Mouse (Mus musculus): ENCODE results near the gene Ccdc114. TPM values are rescaled to one million over a fixed set of nuclear protein-coding genes. Genes with fewer than 3 reads are reported as not detected.
"Not testable (repeated sequence)": the region's sequence is repeated elsewhere in the genome, so short reads cannot be mapped to it uniquely, and the experiment has no call there.

The Ccdc114 gene
- polyA plus RNA-seq, 1 experiment from 2014 or later, result 10.0 TPM

DNA sequence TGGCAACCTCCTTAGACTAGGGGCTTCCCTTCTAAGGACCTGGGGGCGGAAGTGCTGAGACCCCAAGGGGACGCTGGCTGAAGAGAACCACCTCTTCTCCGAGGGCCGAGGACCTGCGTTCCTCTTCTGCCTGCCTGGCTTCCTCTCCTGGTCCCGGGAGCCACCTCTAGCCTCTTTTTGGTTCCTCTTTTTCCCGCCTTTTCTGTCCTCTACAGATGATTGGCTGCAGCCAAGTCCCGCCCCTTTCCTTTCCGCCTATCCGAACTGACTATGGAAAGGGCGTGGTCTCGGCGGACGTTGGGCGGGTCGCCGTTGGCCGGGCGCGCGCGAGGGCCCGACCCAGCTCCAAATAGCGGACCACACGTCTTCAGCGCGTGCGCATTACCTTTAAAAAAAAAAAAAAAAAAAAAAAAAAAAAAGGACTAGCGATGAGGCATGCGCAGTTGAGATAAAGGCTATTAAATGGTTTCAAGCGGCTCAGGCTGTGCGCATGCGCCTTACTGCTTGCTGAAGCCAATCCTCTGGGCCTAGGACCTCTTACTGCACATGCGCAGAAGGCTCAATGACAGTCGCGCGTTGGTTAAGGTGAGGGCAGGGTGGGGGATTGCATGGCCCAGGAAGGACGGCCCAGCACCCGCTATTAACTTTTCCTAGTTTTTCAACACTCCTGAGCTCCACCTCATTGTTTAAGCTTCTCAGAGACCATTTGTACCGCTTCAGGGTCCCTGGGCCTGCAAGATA, 27.2 kb upstream of the Ccdc114 start, which contains the start of the genes Syngr4 and Tmem143:
TSS of gene Syngr4 (minus strand) at position 198 of the 741 bp plus-strand sequence.
TSS of gene Tmem143 (plus strand) at position 425 of the 741 bp plus-strand sequence.
- WGBS, result 1% methylated on average over 40 of the region's 40 CpGs
- Histone ChIP-seq H3K9ac (ENCODE audit: low read depth, low read length) (peak within 1 kb of the TSS; percentile 54), H3K27me3 (ENCODE audit: control insufficient read depth, insufficient read depth, low read length) (no peaks in the 10 kb centered on the region), H3K27ac (ENCODE audit: low read depth, low read length) (peak within 1 kb of the TSS; percentile 57; the same call in 1 of the 2 replicates), H3K36me3 (ENCODE audit: control insufficient read depth, insufficient read depth, low read length) (no peaks in the 10 kb centered on the region), H3K9me3 (ENCODE audit: control insufficient read depth, low read length) (no peaks in the 10 kb centered on the region), H3K4me2 (replicated peaks; ENCODE audit: low read depth, low read length) (peak within 1 kb of the TSS; percentile 71), H3K4me1 (ENCODE audit: control insufficient read depth, insufficient read depth, low read length) (no peaks in the 10 kb centered on the region), H3K4me3 (ENCODE audit: low read length) (peak within 1 kb of the TSS; percentile 37)
- ATAC-seq (ENCODE audit: low FRiP score, low TSS enrichment), result peak; percentile 86

DNA sequence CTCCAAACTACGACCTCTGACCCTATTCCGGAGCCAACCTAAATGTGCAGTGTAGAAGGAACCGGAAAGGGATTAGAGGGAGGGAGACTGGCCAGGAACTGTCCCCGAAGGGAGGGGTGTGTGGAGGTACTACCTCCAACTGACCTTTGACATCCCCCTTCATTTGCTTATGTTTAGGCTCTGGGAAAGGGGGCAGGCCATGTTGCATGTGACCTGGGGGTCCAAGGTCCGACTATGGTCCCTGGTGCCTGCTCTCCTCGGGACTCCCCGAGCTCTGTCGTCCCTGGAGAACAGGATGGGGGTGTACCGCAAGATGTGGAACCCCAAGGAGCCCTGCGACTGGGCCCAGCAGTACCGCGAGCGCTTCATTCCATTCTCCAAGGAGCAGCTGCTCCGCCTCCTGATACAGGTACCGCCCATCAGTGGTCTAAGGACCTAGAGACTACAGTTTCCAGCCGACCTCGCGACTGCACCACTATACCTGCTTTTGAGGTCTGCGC, 26.6 kb upstream of the Ccdc114 start:
- peak overlapping the region; percentile 54 for H3K9ac ChIP-seq (ENCODE audit: low read depth, low read length)
- ATAC-seq (ENCODE audit: low FRiP score, low TSS enrichment), result peak; percentile 82
- peak overlapping the region; percentile 57; the same call in 1 of the 2 replicates for H3K27ac ChIP-seq (ENCODE audit: low read depth, low read length)
- H3K4me2 ChIP-seq (replicated peaks; ENCODE audit: low read depth, low read length), result peak overlapping the region; percentile 71
- no peaks in the 10 kb centered on the region for H3K9me3 ChIP-seq (ENCODE audit: control insufficient read depth, low read length)
- H3K4me1 ChIP-seq (ENCODE audit: control insufficient read depth, insufficient read depth, low read length), result no peaks in the 10 kb centered on the region
- peak overlapping the region; percentile 37 for H3K4me3 ChIP-seq (ENCODE audit: low read length)
- WGBS, result 1% methylated on average over 19 of the region's 19 CpGs
- no peaks in the 10 kb centered on the region for H3K27me3 ChIP-seq (ENCODE audit: control insufficient read depth, insufficient read depth, low read length)
- H3K36me3 ChIP-seq (ENCODE audit: control insufficient read depth, insufficient read depth, low read length), result no peaks in the 10 kb centered on the region

DNA sequence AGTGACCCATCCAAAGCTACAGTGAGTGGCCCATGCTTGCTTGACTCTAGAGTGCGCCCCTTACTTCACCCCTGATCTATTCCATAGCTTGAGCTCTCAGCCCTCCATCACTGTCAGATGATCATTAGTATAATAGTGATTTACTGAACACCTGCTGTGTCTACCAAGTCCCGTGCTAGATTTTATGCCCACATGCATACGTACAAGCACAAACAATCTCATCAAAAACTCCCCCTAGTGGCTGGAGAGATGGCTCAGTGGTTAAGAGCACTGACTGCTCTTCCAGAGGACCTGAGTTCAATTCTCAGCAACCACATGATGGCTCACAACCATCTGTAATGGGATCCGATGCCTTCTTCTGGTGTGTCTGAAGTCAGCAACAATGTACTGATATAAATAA, 25.7 kb upstream of the Ccdc114 start:
- not testable (repeated sequence) for ATAC-seq (ENCODE audit: low FRiP score, low TSS enrichment); H3K27ac ChIP-seq (ENCODE audit: low read depth, low read length); H3K9me3 ChIP-seq (ENCODE audit: control insufficient read depth, low read length); H3K4me3 ChIP-seq (ENCODE audit: low read length); H3K9ac ChIP-seq (ENCODE audit: low read depth, low read length); H3K36me3 ChIP-seq (ENCODE audit: control insufficient read depth, insufficient read depth, low read length); H3K4me1 ChIP-seq (ENCODE audit: control insufficient read depth, insufficient read depth, low read length); H3K27me3 ChIP-seq (ENCODE audit: control insufficient read depth, insufficient read depth, low read length)
- 57% methylated on average over 4 of the region's 4 CpGs for WGBS
- H3K4me2 ChIP-seq (replicated peaks; ENCODE audit: low read depth, low read length), result peak overlapping the region; percentile 71

DNA sequence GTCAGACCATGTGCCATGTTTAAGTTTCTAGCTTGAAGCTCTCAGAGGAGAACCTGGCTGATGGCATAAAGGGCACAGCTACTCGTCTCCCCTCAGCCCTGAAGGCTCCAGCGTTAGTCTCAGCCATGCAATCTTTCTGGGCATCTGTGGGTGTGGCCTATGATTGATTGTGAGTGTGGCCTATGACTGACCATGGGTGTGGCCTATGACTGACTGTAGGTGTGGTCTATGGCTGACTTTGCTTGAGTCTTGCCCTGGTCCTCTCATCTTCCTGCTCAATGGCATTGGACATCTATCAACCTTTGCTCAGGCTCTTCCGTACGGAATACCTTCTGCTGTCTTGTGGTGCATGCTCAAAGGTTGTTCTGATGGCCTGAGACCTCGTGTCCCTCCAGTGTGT, 22.3 kb upstream of the Ccdc114 start:
- H3K9ac ChIP-seq (ENCODE audit: low read depth, low read length), result no peak overlapping the region
- no peak overlapping the region for H3K4me3 ChIP-seq (ENCODE audit: low read length)
- no peaks in the 10 kb centered on the region for H3K27me3 ChIP-seq (ENCODE audit: control insufficient read depth, insufficient read depth, low read length)
- ATAC-seq (ENCODE audit: low FRiP score, low TSS enrichment), result no peak
- 51% methylated on average over 5 of the region's 5 CpGs for WGBS
- no peak overlapping the region for H3K27ac ChIP-seq (ENCODE audit: low read depth, low read length)
- H3K4me2 ChIP-seq (replicated peaks; ENCODE audit: low read depth, low read length), result no peak overlapping the region
- H3K9me3 ChIP-seq (ENCODE audit: control insufficient read depth, low read length), result no peaks in the 10 kb centered on the region
- no peaks in the 10 kb centered on the region for H3K4me1 ChIP-seq (ENCODE audit: control insufficient read depth, insufficient read depth, low read length)
- H3K36me3 ChIP-seq (ENCODE audit: control insufficient read depth, insufficient read depth, low read length), result no peaks in the 10 kb centered on the region

DNA sequence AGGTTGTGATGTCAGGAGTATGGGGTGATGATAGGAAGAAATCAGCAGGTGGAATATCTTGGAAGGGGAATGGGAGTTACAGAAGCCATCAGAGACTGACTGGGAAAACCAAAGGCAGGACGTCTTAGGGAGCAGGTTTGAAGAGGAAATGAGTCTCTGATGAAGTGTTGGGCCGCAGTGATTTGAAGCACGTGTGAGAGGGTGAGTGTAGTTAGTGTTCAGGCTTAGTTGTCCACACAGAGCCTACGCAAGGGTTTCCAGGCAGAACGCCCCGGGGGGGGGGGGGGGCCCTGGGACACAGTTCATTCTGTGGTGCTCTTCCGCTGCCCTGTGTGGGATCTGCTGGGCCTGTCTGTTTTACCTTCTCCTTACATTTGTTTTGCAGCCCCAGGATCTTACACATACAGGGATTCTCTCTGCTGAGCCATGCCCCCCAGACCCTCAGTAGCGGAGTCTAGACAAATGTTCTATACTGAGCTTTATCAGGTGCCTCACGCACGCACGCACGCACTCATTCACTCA, 21.3 kb upstream of the Ccdc114 start:
- Histone ChIP-seq H3K4me1 (ENCODE audit: control insufficient read depth, insufficient read depth, low read length) (no peaks in the 10 kb centered on the region), H3K4me3 (ENCODE audit: low read length) (no peak overlapping the region), H3K9ac (ENCODE audit: low read depth, low read length) (no peak overlapping the region), H3K27ac (ENCODE audit: low read depth, low read length) (no peak overlapping the region), H3K36me3 (ENCODE audit: control insufficient read depth, insufficient read depth, low read length) (no peaks in the 10 kb centered on the region), H3K9me3 (ENCODE audit: control insufficient read depth, low read length) (no peaks in the 10 kb centered on the region), H3K4me2 (replicated peaks; ENCODE audit: low read depth, low read length) (no peak overlapping the region), H3K27me3 (ENCODE audit: control insufficient read depth, insufficient read depth, low read length) (no peaks in the 10 kb centered on the region)
- no peak for ATAC-seq (ENCODE audit: low FRiP score, low TSS enrichment)
- 81% methylated on average over 11 of the region's 12 CpGs for WGBS

DNA sequence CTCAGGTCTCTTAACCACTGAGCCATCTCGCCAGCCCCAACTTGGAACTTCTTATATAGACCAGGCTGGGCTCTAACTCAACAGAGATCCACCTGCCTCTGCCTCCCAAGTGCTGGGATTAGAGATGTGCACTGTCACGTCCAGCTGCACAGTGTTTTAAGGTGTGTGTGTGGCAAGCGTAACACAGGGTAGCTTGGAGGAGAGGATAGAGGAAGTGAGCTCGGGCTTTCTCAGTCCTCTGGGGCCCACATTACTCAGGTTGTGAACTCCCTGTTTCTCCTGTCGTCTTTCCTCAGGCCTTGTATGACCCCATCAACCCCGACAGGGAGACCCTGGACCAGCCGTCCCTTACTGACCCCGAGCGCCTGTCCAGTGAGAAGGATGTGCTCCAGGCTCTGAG, 17.2 kb upstream of the Ccdc114 start:
- Histone ChIP-seq H3K36me3 (ENCODE audit: control insufficient read depth, insufficient read depth, low read length) (peaks cover 5% of the 10 kb centered on the region; the same call in 1 of the 2 replicates), H3K9me3 (ENCODE audit: control insufficient read depth, low read length) (no peaks in the 10 kb centered on the region), H3K27me3 (ENCODE audit: control insufficient read depth, insufficient read depth, low read length) (no peaks in the 10 kb centered on the region), H3K27ac (ENCODE audit: low read depth, low read length) (no peak overlapping the region), H3K4me2 (replicated peaks; ENCODE audit: low read depth, low read length) (no peak overlapping the region), H3K9ac (ENCODE audit: low read depth, low read length) (no peak overlapping the region), H3K4me1 (ENCODE audit: control insufficient read depth, insufficient read depth, low read length) (no peaks in the 10 kb centered on the region), H3K4me3 (ENCODE audit: low read length) (no peak overlapping the region)
- ATAC-seq (ENCODE audit: low FRiP score, low TSS enrichment), result no peak
- WGBS, result 79% methylated on average over 9 of the region's 9 CpGs

DNA sequence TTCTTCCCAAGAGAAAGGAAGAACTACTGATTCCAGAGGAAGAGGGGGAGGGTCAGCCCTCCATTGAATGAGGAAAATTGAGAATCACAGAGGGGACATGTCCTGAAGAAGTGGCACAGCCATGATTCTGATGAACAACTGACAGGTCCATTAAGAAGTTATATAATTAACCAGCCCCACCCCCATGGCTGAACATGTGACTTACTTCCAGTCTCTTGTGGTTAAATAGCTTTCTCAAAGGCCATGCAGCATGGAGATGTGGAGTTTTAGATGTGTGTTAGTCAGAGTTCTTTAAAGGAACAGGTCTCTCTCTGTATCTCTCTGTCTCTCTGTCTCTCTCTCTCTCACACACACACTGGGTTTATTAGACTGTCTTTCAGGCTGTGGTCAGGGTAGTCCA, 15.5 kb upstream of the Ccdc114 start:
- H3K4me3 ChIP-seq (ENCODE audit: low read length), result no peak overlapping the region
- H3K9ac ChIP-seq (ENCODE audit: low read depth, low read length), result no peak overlapping the region
- H3K4me1 ChIP-seq (ENCODE audit: control insufficient read depth, insufficient read depth, low read length), result no peaks in the 10 kb centered on the region
- H3K36me3 ChIP-seq (ENCODE audit: control insufficient read depth, insufficient read depth, low read length), result peaks cover 5% of the 10 kb centered on the region; the same call in 1 of the 2 replicates
- no peaks in the 10 kb centered on the region for H3K27me3 ChIP-seq (ENCODE audit: control insufficient read depth, insufficient read depth, low read length)
- no peak for ATAC-seq (ENCODE audit: low FRiP score, low TSS enrichment)
- no peaks in the 10 kb centered on the region for H3K9me3 ChIP-seq (ENCODE audit: control insufficient read depth, low read length)
- no peak overlapping the region for H3K27ac ChIP-seq (ENCODE audit: low read depth, low read length)
- no peak overlapping the region for H3K4me2 ChIP-seq (replicated peaks; ENCODE audit: low read depth, low read length)

DNA sequence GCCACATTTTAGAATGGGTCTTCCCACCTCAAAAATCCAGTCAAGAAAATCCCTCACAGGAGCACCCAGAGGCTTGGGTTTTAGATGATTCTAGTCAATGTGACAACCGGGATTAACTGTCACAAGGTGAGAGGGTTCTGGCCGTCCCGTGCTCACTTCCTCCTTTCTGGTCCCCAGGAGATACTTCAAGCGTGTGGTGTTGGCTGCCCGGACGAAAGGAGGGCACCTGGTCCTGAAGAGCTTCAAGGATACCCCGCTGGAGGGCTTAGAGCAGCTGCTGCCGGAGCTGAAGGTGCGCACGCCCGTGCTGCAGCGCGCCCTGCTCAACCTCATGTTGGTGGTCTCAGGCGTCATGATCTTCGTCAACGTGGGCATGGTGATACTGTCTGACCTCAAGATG, 14.7 kb upstream of the Ccdc114 start:
- WGBS, result 91% methylated on average over 16 of the region's 16 CpGs
- peaks cover 5% of the 10 kb centered on the region; the same call in 1 of the 2 replicates for H3K36me3 ChIP-seq (ENCODE audit: control insufficient read depth, insufficient read depth, low read length)
- no peak overlapping the region for H3K27ac ChIP-seq (ENCODE audit: low read depth, low read length)
- H3K4me1 ChIP-seq (ENCODE audit: control insufficient read depth, insufficient read depth, low read length), result no peaks in the 10 kb centered on the region
- H3K4me3 ChIP-seq (ENCODE audit: low read length), result no peak overlapping the region
- no peak for ATAC-seq (ENCODE audit: low FRiP score, low TSS enrichment)
- no peak overlapping the region for H3K4me2 ChIP-seq (replicated peaks; ENCODE audit: low read depth, low read length)
- H3K9me3 ChIP-seq (ENCODE audit: control insufficient read depth, low read length), result no peaks in the 10 kb centered on the region
- no peaks in the 10 kb centered on the region for H3K27me3 ChIP-seq (ENCODE audit: control insufficient read depth, insufficient read depth, low read length)
- H3K9ac ChIP-seq (ENCODE audit: low read depth, low read length), result no peak overlapping the region

DNA sequence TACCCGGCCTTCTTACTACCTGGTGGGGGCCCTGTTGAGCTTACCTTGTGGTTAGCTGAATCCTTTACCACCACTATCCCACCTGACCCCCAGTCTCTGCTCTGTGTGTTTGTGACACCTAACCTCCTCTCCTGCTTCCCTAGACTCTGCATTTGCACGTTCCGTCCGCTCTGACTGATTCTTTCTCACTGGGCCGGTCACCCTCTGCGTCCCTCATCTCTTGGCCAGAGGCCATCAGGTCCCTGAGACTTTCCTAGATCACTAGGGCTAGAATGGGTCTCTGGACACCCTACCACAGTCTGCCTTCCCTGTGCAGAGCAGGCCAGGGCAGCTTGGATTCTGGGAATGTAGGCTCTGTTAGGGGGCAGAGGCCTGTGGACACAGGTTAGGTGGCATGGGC, 9.8 kb upstream of the Ccdc114 start:
- Histone ChIP-seq H3K9me3 (ENCODE audit: control insufficient read depth, low read length) (no peaks in the 10 kb centered on the region), H3K27me3 (ENCODE audit: control insufficient read depth, insufficient read depth, low read length) (no peaks in the 10 kb centered on the region), H3K9ac (ENCODE audit: low read depth, low read length) (0 out of 2 replicates have a peak overlapping the region, but pooled peaks have one; percentile 18), H3K36me3 (ENCODE audit: control insufficient read depth, insufficient read depth, low read length) (peaks cover 5% of the 10 kb centered on the region; the same call in 1 of the 2 replicates), H3K4me1 (ENCODE audit: control insufficient read depth, insufficient read depth, low read length) (peaks cover 25% of the 10 kb centered on the region), H3K4me2 (replicated peaks; ENCODE audit: low read depth, low read length) (no peak overlapping the region), H3K4me3 (ENCODE audit: low read length) (no peak overlapping the region), H3K27ac (ENCODE audit: low read depth, low read length) (no peak overlapping the region)
- no peak for ATAC-seq (ENCODE audit: low FRiP score, low TSS enrichment)
- WGBS, result 88% methylated on average over 6 of the region's 6 CpGs

All from kidney, embryonic 14.5 days (tissue).